ENCODE assay signal across 16 mouse cellular contexts in the genomic region with DNA sequence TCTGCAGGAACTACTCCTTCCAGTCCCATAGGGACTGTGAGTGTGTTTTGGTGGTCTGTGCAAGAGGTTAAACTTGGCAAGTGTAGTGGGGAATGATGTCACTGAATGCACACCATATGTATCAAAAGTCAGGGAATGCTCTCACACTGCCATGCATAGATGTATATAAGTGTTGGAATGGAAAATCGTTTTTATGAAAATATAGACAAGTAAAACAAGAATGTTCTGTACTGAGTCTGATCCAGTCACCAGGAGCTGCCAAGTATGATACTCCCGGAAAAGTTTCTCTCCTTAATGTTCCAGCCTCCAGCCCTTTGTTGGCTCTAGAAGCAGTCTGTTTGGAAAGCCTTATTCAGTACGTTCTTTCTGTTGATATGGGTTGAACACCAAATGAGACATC. TPM values are rescaled to one million over a fixed set of nuclear protein-coding genes. Genes with fewer than 3 reads are reported as not detected.
DNase-seq lines count a peak whose midpoint lies in the region; ATAC-seq and TF ChIP-seq lines count a peak whose summit lies in the region.
"Had no signal": no experiment of that assay in that cellular context is flagged by ENCODE, and none has a peak within 500 bp of the region (broad histone marks: within the 10 kb centered on the region; RNA-seq: fewer than 3 reads in every experiment).

No protein-coding gene starts in this region.

- no peak overlapping the region for H3K4me2 ChIP-seq in heart, embryonic 16.5 days (ENCODE audit: low read depth, low read length)
- no peak overlapping the region for H3K4me2 ChIP-seq in midbrain, embryonic 14.5 days (ENCODE audit: low read length)
- H3K4me2 ChIP-seq: hindbrain, embryonic 12.5 days; liver, embryonic 15.5 days had no signal

- H3K4me1 ChIP-seq in lung, adult 2 months (ENCODE audit: control insufficient read depth, insufficient read depth, low read length), result no peaks in the 10 kb centered on the region
- peaks cover under 1% of the 10 kb centered on the region for H3K4me1 ChIP-seq in heart, embryonic 16.5 days (ENCODE audit: control insufficient read depth, insufficient read depth, low read length)
- no peaks in the 10 kb centered on the region for H3K4me1 ChIP-seq in midbrain, embryonic 14.5 days (ENCODE audit: control insufficient read depth, insufficient read depth, low read length)
- H3K4me1 ChIP-seq: hindbrain, embryonic 12.5 days; liver, embryonic 15.5 days had no signal

- H3K27me3 ChIP-seq in heart, embryonic 16.5 days (ENCODE audit: control insufficient read depth, insufficient read depth, low read length), result no peaks in the 10 kb centered on the region
- no peaks in the 10 kb centered on the region for H3K27me3 ChIP-seq in midbrain, embryonic 14.5 days (ENCODE audit: control insufficient read depth, insufficient read depth, low read length)
- H3K27me3 ChIP-seq: CH12.LX; hindbrain, embryonic 12.5 days; liver, embryonic 15.5 days; Patski had no signal

- no peak for TF ChIP-seq POLR2A in lung, adult 2 months (IDR thresholded peaks at IDR 0.05; ENCODE audit: borderline replicate concordance, extremely low read depth, low read depth, low read length)

- no peaks in the 10 kb centered on the region for H3K9me3 ChIP-seq in heart, embryonic 16.5 days (replicated peaks; ENCODE audit: control insufficient read depth, low read length)
- H3K9me3 ChIP-seq in midbrain, embryonic 14.5 days (ENCODE audit: control insufficient read depth, low read length), result no peaks in the 10 kb centered on the region
- H3K9me3 ChIP-seq: hindbrain, embryonic 12.5 days; liver, embryonic 15.5 days had no signal

- DNase-seq in heart, adult 18-20 months, result peak; percentile 40 to 56
- no peak for DNase-seq in heart, postnatal 25 days (ENCODE audit: low spot score)
- DNase-seq in lung, postnatal 25 days (ENCODE audit: low spot score), result peak; percentile 9
- DNase-seq in lung, adult 2 months, result no peak
- peak; percentile 6 for DNase-seq in telencephalon, adult 2 months (ENCODE audit: low read depth, low spot score)
- no peak for DNase-seq in midbrain, embryonic 14.5 days
- DNase-seq: cerebellum, adult 9-10 months; kidney, postnatal 25 days; right cerebral cortex, postnatal 4 days had no signal

- ATAC-seq in heart, embryonic 16.5 days (replicated peaks; ENCODE audit: extremely low read depth, insufficient read depth, low FRiP score), result peak; percentile 23; the same call in 1 of the 2 replicates
- ATAC-seq in midbrain, embryonic 14.5 days (ENCODE audit: low FRiP score, low TSS enrichment), result no peak
- ATAC-seq: intestine, postnatal 0 days; midbrain, embryonic 16.5 days; Patski had no signal

- no peak overlapping the region for H3K27ac ChIP-seq in heart, embryonic 16.5 days (ENCODE audit: low read length)
- no peak overlapping the region for H3K27ac ChIP-seq in midbrain, embryonic 14.5 days (replicated peaks; ENCODE audit: low read depth, low read length)
- H3K27ac ChIP-seq: hindbrain, embryonic 12.5 days; liver, embryonic 15.5 days had no signal

- intact Hi-C loops in heart, postnatal 25 days (cut with DNase I), result loop anchor here (5.0 kb wide), 1 partner anchor 334 kb away; no protein-coding TSS in a partner anchor

- WGBS in lung, adult 2 months, result 44% methylated on average over 3 of the region's 3 CpGs
- 53% methylated on average over 3 of the region's 3 CpGs for WGBS in heart, embryonic 16.5 days
- 81% methylated on average over 3 of the region's 3 CpGs for WGBS in midbrain, embryonic 14.5 days

- no peak overlapping the region for H3K4me3 ChIP-seq in lung, adult 2 months (replicated peaks; ENCODE audit: extremely low read depth, low read depth, low read length)
- no peak overlapping the region for H3K4me3 ChIP-seq in heart, embryonic 16.5 days (ENCODE audit: low read length)
- H3K4me3 ChIP-seq in midbrain, embryonic 14.5 days (replicated peaks; ENCODE audit: low read depth, low read length), result no peak overlapping the region
- H3K4me3 ChIP-seq: hindbrain, embryonic 12.5 days; liver, embryonic 15.5 days had no signal

- TF ChIP-seq CTCF in lung, adult 2 months (IDR thresholded peaks at IDR 0.05; ENCODE audit: insufficient read depth, low read length), result no peak

- H3K9ac ChIP-seq in heart, embryonic 16.5 days (ENCODE audit: low read length), result no peak overlapping the region
- no peak overlapping the region for H3K9ac ChIP-seq in midbrain, embryonic 14.5 days (replicated peaks; ENCODE audit: low read length)
- H3K9ac ChIP-seq: hindbrain, embryonic 12.5 days; liver, embryonic 15.5 days had no signal

- H3K36me3 ChIP-seq in heart, embryonic 16.5 days (ENCODE audit: control insufficient read depth, insufficient read depth), result no peaks in the 10 kb centered on the region
- H3K36me3 ChIP-seq in midbrain, embryonic 14.5 days (ENCODE audit: control insufficient read depth, insufficient read depth, low read length), result no peaks in the 10 kb centered on the region
- H3K36me3 ChIP-seq: liver, embryonic 15.5 days had no signal

RNA-seq across cellular contexts. Expression of a gene that starts 48.7 kb away (rescaled TPM):
- 10 to 100 TPM; 12.4 to 13.0 TPM for total RNA-seq in heart, adult 18-20 months (2021)
- 10 to 100 TPM; 13.3 to 16.9 TPM for total RNA-seq in heart, postnatal 25 days (2021)
- polyA plus RNA-seq in lung, adult 2 months (2012; rRNA removed), result 14.4 and 16.6 TPM in 2 replicates
- polyA plus RNA-seq in heart, embryonic 16.5 days (2015; fragmentation: Nextera tagmentation; extraction: Ambion mirVana), result 5.7 and 5.8 TPM in 2 replicates
- 29.9 and 30.9 TPM in 2 replicates for polyA plus RNA-seq in midbrain, embryonic 14.5 days (2014; fragmentation: Nextera tagmentation; extraction: Ambion mirVana)

Comparison
In these comparisons a context has a peak if more than half of its experiments do, and no peak if none do; other contexts are left out.
1. DNase-seq: peak in heart, adult 18-20 months (2 of 2), lung, postnatal 25 days (single experiment) and telencephalon, adult 2 months (single experiment); none in heart, postnatal 25 days (single experiment), lung, adult 2 months (single experiment) and midbrain, embryonic 14.5 days (single experiment).